Mouse (Mus musculus) ES-CJ7 (cell line): ENCODE results near the gene Psmd9.
A peak's percentile ranks its signal among the peaks of the same experiment; 100 is the strongest.

Experiments used
- DNase-seq: peaks from one replicate; pipeline ENCODE4 v3.0.0; 2011; ENCODE audit warnings: low read depth, low spot score

Psmd9 gene

DNA sequence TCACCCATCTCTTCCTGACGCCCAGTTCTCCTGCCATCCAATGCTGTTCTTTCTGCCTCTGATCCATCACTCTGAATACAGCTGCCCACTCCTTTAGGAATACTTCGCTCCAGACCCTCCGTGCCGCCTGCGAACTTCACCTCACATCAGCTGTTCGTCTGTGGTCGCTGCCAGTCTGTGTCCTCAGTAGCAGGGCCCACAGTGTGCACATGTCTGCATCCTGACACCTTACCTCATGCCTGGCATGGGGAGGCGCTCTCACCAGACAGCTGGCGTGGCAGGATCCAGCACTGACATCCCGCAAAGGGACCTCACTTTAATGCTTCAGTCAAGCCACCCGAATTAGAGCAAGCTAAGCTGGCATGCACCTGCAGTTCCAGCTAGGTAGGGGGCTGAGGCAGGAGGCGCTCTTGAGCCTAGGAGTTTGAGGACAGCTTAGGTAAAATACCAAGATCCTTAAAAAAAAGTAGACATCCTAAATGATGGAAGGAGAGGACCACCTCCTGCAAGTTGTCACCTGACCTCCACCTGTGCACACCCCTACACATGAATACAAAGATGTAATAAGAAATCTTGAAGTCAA lies 127.1 kb downstream of the Psmd9 start:
- peak; percentile 76 for DNase-seq

DNA sequence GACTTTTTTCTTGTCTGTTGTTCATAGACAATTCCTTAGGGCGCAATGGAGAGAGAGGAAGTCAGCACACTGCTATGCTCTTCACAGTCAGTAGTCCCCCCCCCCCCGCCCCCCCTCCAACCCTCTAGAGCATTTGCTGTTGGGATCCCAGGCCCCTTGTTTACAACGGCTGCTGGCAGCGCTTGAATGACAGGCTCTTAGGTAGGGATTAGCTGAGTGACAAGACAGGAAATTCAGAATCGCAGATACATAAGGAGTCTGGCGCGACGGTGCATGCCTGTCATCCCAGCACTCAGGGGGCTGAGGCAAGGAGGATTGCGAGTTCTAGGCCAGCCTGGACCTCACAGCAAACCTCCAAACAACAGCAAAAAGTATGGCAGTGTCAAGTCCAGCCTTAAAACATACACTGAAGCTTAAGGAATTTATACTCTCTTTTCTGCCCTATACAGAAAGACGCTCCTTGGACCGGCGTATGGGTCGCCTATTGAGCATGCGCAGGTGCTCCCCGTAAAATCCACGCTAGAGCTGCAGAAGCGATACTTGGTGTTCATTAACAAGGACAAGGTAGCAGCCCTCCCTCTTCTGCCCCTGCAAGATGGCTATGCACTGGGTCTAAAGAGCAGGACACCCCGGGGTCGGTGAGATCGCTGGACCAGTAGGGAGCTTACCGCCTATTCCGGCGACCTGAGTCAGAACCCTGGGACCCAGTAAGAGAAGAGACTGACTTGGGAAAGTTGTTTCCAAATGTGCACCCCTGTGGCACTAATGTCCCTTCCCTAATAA lies 128.0 kb downstream of the Psmd9 start:
- DNase-seq = no peak

- DNase-seq = no peak
These were observed 128.6 kb downstream of the Psmd9 start for GRCm38 (mm10) chr5:123297830-123298229.

DNA sequence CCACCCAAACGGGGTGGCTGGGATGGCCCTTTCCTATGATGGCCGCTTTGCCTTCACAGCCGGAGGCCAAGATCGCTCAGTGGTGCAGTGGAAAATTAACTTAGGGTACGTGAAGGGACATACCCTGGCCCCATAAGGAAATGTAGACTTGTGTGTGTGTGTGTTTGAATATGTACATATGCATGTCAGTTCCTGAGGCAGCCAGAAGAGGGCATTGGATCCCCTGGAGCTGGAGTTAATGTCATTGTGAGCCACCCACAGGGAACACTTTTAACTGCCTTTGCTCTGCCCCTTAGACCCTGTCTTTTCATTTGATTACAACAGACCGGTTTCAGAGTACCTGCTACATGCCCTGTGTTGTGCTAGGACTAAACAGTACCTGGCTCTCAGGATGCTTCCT lies 129.3 kb downstream of the Psmd9 start:
- peak; percentile 65 for DNase-seq
